Comparison of ENCODE assay signal across 9 mouse cellular contexts in the genomic region with DNA sequence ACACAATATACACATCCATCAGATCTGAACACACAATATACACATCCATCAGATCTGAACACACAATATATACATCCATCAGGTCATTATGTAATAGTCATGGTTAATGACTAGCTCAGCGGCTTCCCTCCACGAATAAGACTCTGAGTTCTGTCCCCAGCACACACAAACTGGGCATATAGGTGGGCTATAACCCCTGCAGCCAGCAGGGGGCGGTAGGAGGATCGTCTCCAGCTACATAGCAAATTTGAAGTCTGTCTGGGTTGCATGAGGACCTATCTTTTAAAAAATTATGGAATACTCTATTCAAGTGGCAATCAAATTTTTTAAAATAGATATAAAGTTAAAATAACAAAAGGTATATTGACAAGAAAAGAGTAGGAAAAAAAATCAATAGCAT.
A peak's percentile ranks its signal among the peaks of the same experiment; 100 is the strongest.
DNase-seq lines count a peak whose midpoint lies in the region; ATAC-seq lines count a peak whose summit lies in the region.
"Had no signal": no experiment of that assay in that cellular context is flagged by ENCODE, and none has a peak within 500 bp of the region (broad histone marks: within the 10 kb centered on the region; RNA-seq: fewer than 3 reads in every experiment).

No protein-coding gene starts in this region.

- DNase-seq in embryo, embryonic 11 days: peak; percentile 41
- DNase-seq in embryo, embryonic 10 days (ENCODE audit: low spot score): no peak
- peak; percentile 28 for DNase-seq in midbrain, embryonic 14.5 days
- DNase-seq in midbrain, embryonic 11.5 days (ENCODE audit: low spot score, missing footprints): no peak
- peak; percentile 28 for DNase-seq in brain, adult 2 months (ENCODE audit: low read depth, low spot score)
- peak; percentile 49 for DNase-seq in lung, postnatal 36 days
- no peak for DNase-seq in left cerebral cortex, postnatal 36 days (ENCODE audit: low spot score in 2 of 2)
- no peak for DNase-seq in spleen, postnatal 36 days (ENCODE audit: low spot score in 2 of 2)

- H3K27ac ChIP-seq in midbrain, embryonic 14.5 days (replicated peaks; ENCODE audit: low read depth, low read length): no peak overlapping the region
- no peak overlapping the region for H3K27ac ChIP-seq in midbrain, embryonic 11.5 days (ENCODE audit: low read depth, low read length)
- H3K27ac ChIP-seq: hindbrain, embryonic 15.5 days had no signal

- H3K9me3 ChIP-seq in midbrain, embryonic 14.5 days (ENCODE audit: control insufficient read depth, low read length): no peaks in the 10 kb centered on the region
- no peaks in the 10 kb centered on the region for H3K9me3 ChIP-seq in midbrain, embryonic 11.5 days (ENCODE audit: control insufficient read depth, low read length)
- H3K9me3 ChIP-seq: hindbrain, embryonic 15.5 days had no signal

- H3K4me3 ChIP-seq in midbrain, embryonic 14.5 days (replicated peaks; ENCODE audit: low read depth, low read length): no peak overlapping the region
- no peak overlapping the region for H3K4me3 ChIP-seq in midbrain, embryonic 11.5 days (ENCODE audit: low read depth, low read length)
- H3K4me3 ChIP-seq: hindbrain, embryonic 15.5 days had no signal

- no peaks in the 10 kb centered on the region for H3K4me1 ChIP-seq in midbrain, embryonic 14.5 days (ENCODE audit: control insufficient read depth, insufficient read depth, low read length)
- H3K4me1 ChIP-seq in midbrain, embryonic 11.5 days (ENCODE audit: control insufficient read depth, insufficient read depth, low read length): no peaks in the 10 kb centered on the region
- H3K4me1 ChIP-seq: hindbrain, embryonic 15.5 days had no signal

- intact Hi-C loops in left cerebral cortex, postnatal 36 days (cut with DNase I): loop anchor here (10.0 kb wide), 2 partner anchors 818 to 1038 kb away; a partner anchor contains a TSS

- no peak overlapping the region for H3K4me2 ChIP-seq in midbrain, embryonic 14.5 days (ENCODE audit: low read length)
- H3K4me2 ChIP-seq in midbrain, embryonic 11.5 days: no peak overlapping the region
- H3K4me2 ChIP-seq: hindbrain, embryonic 15.5 days had no signal

- no peak overlapping the region for H3K9ac ChIP-seq in midbrain, embryonic 14.5 days (replicated peaks; ENCODE audit: low read length)
- no peak overlapping the region for H3K9ac ChIP-seq in midbrain, embryonic 11.5 days (ENCODE audit: low read length)
- H3K9ac ChIP-seq: hindbrain, embryonic 15.5 days had no signal

- no peak for ATAC-seq in midbrain, embryonic 14.5 days (ENCODE audit: low FRiP score, low TSS enrichment)
- ATAC-seq in midbrain, embryonic 11.5 days (ENCODE audit: low FRiP score): no peak

- H3K36me3 ChIP-seq in midbrain, embryonic 14.5 days (ENCODE audit: control insufficient read depth, insufficient read depth, low read length): no peaks in the 10 kb centered on the region
- H3K36me3 ChIP-seq in midbrain, embryonic 11.5 days (ENCODE audit: control insufficient read depth, insufficient read depth, low read length): no peaks in the 10 kb centered on the region
- H3K36me3 ChIP-seq: hindbrain, embryonic 15.5 days had no signal

- H3K27me3 ChIP-seq in midbrain, embryonic 14.5 days (ENCODE audit: control insufficient read depth, insufficient read depth, low read length): no peaks in the 10 kb centered on the region
- H3K27me3 ChIP-seq in midbrain, embryonic 11.5 days (ENCODE audit: control insufficient read depth, insufficient read depth, low read length): no peaks in the 10 kb centered on the region
- H3K27me3 ChIP-seq: hindbrain, embryonic 15.5 days had no signal

- 53% methylated on average over 4 of the region's 4 CpGs for WGBS in midbrain, embryonic 14.5 days
- WGBS in midbrain, embryonic 11.5 days: 51% methylated on average over 4 of the region's 4 CpGs

Comparison
In these comparisons a context has a peak if more than half of its experiments do, and no peak if none do; other contexts are left out.
1. DNase-seq: peak in embryo, embryonic 11 days (single experiment), midbrain, embryonic 14.5 days (single experiment), brain, adult 2 months (single experiment) and lung, postnatal 36 days (single experiment); none in embryo, embryonic 10 days (single experiment), midbrain, embryonic 11.5 days (single experiment), left cerebral cortex, postnatal 36 days (0 of 2) and spleen, postnatal 36 days (0 of 2).